Mouse (Mus musculus) B cell, adult (primary cell): ENCODE results near the gene Gm5773. TPM values are rescaled to one million over a fixed set of nuclear protein-coding genes. Genes with fewer than 3 reads are reported as not detected.

Experiments used
- total RNA-seq: library from RNA; stranded (reverse); gene quantifications from 4 replicates; pipeline ENCODE4 v1.2.4, GENCODE M21; 2023; ENCODE audit not compliant: inconsistent age

Gm5773 gene
- total RNA-seq = not detected in 4 replicates

DNA sequence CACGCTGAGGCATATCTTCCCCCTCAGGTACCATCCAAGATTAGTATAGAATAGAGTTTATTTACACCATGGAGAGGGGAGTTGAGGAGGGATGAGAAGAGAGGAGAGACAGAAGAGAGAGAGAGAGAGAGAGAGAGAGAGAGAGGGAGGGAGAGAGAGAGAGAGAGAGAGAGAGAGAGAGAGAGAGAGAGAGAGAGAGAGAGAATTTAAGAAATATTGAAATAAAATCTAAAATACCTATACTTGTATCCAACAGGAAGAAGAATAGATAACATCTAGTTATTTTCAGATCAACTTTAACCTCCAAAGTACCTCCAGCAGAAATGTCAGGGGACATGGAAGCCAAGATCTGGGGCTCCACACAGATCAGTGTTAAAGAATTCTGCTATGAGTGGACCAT lies at the start of gene Gm5773:
Gm5773 (plus strand) TSS at position 301 of the 400 bp plus-strand sequence.

DNA sequence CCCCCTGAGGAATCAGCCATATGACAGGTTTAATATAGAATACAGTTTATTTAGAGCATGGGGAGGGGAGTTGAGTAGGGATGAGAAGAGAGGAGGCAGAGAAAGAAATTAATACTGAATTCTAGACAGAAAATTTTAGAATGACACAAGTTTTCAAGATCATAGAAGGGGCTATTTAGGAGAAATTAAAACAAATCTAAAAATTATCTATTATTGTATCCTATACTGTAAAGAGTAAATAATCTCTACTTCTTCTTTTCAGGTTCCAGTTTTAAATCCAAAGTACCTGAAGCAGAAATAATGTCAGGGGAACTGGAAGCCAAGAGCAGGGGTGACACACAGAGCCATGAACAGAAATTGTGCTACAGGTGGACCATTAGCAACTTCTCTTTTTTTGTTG lies 23.3 kb downstream of the Gm5773 start, which contains the start of gene Tdpoz4:
Tdpoz4 (plus strand) TSS at position 301 of the 400 bp plus-strand sequence.

Other genes with a start within 250 kb of the Gm5773 start
- gene S100a10, start 217.9 kb upstream of the Gm5773 start, total RNA-seq = 184 to 224 TPM (median 202 TPM) in 4 replicates
- not detected in 4 replicates for gene Tdpoz2, start 120.3 kb upstream of the Gm5773 start, total RNA-seq
- gene Tdpoz1, start 96.7 kb upstream of the Gm5773 start, total RNA-seq = not detected in 4 replicates
- not detected in 4 replicates for gene Gm37596, start 79.9 kb upstream of the Gm5773 start, total RNA-seq
- gene Tdpoz4, start 23.4 kb downstream of the Gm5773 start, total RNA-seq = not detected in 4 replicates
- not detected in 4 replicates for gene Tdpoz3, start 53.0 kb downstream of the Gm5773 start, total RNA-seq
- gene Gm9117, start 170.5 kb downstream of the Gm5773 start, total RNA-seq = not detected in 4 replicates
- not detected in 4 replicates for gene Tdpoz5, start 188.3 kb downstream of the Gm5773 start, total RNA-seq